Mouse (Mus musculus) frontal cortex, adult 2 months (tissue): Measurements from ENCODE around the gene 4930455H04Rik. TPM values are rescaled to one million over a fixed set of nuclear protein-coding genes. Genes with fewer than 3 reads are reported as not detected.

Experiments used
- DNase-seq, 2 experiments: peaks; one replicate each; pipeline ENCODE4 v3.0.0; 2022; ENCODE audit warnings: low spot score in 1 of 2; ENCODE audit errors: extremely low spot score in 1 of 2
- polyA plus RNA-seq: library from polyadenylated mRNA; depleted of rRNA; stranded (reverse); fragments of >200 nt; gene quantifications from 2 replicates; pipeline ENCODE4 v1.2.3, GENCODE M21; 2012; rRNA removed

Gene 4930455H04Rik
- polyA plus RNA-seq, 1 experiment = not detected

GRCm38 (mm10) chr3:117025421-117025820 is 57.4 kb downstream of the 4930455H04Rik start:
- DNase-seq = no peak

Other genes with a start within 250 kb of the 4930455H04Rik start
- 14.2 and 14.4 TPM in 2 replicates for gene Agl, start 160.1 kb upstream of the 4930455H04Rik start, polyA plus RNA-seq
- 1.2 and 1.7 TPM in 2 replicates for gene Frrs1, start 108.8 kb upstream of the 4930455H04Rik start, polyA plus RNA-seq
- gene Palmd, start 720 bp downstream of the 4930455H04Rik start, polyA plus RNA-seq = 10.8 and 12.8 TPM in 2 replicates